Mouse (Mus musculus): ENCODE results near the gene Ksr2.

DNA sequence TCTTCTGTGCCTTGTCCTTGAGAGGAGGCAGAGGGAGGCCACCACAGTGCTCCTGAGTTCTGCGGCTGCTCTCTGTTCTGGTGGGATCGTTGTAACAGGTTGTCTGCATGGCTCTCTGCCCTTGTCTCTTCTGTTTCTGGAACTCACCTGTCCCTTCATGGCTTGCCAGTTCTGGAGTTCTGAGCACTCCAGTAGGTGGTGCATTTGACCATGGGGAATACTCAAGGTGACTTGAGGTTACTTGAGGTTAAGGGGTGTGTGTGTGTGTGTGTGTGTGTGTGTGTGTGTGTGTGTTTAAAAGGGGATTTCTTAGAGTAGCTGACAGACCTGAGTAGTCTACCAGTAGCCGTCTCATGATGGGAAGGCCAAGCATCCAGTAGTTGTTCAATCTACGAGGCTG lies 55.2 kb downstream of the Ksr2 start:
- no peak for TF ChIP-seq TAL1 (conservative IDR thresholded peaks at IDR 0.05; ENCODE audit: low read depth, low read length)
- no peak for TF ChIP-seq GATA2 (IDR thresholded peaks at IDR 0.05; ENCODE audit: borderline replicate concordance, low read depth, low read length)
- TF ChIP-seq CTCF (IDR thresholded peaks at IDR 0.05; ENCODE audit: low read depth, low read length) = no peak

Measured in G1E (cell line).